Mouse (Mus musculus) left cerebral cortex, postnatal 4 days (tissue): Measurements from ENCODE around the gene Sh2d1b1. TPM values are rescaled to one million over a fixed set of nuclear protein-coding genes. Genes with fewer than 3 reads are reported as not detected.

Source experiments
- DNase-seq: peaks from one replicate; pipeline ENCODE4 v3.0.0-alpha.2; 2022
- intact Hi-C: fragments of 180-260 bp; cut with DNase I; formaldehyde crosslinking; loops from one replicate; pipeline ENCODE4 v1.15.1; 2025
- total RNA-seq, 2 experiments: library from RNA; stranded (reverse); gene quantifications; 2 replicates each; pipeline ENCODE4 v1.2.3; 2021

The Sh2d1b1 gene
- total RNA-seq, 2 experiments from 2014 or later = 0.22 TPM; not detected in 1

DNA sequence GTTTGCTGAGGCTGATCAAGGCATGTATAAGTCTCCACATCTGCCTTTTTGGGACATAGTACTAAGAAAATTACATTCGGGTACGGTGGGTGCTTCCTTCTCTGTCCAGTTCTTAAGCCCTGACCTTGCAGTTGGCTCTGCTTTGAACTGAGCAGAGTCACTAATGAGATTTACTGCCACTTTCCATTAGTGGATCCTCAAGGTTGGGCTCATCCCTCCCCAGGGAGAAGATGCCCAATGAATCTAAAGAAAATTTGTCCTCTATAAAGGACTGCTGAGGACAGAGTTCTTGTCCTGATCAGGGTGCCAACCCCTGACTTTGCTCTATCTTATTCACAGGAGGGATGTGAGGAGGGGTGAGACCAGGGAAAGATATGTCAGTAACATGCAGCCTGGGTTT lies 44.9 kb downstream of the Sh2d1b1 start:
- DNase-seq = no peak

DNA sequence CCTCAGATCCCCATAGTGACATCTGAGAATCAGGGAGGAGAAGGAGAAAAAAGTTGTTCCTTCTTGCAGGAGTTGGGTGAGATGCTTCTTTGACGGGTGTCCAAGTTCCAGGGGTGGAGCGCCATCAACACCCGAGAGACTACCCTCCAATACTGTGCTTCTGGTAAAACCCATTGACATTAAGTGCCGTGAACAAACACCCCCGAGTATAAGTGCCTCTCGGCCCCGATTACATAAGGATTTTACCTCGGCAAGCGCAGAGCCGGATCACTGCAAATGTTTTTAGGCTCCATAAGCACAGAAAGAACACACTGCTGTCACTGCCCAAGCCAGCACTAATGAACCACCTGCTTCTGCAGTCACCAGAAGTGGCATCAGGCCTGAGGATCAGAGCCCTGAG lies 45.9 kb downstream of the Sh2d1b1 start:
- intact Hi-C loops = no loop called here
- no peak for DNase-seq

More for the DNA sequence above, 44.9 kb downstream of the Sh2d1b1 start:
- intact Hi-C loops = no loop called here

DNA sequence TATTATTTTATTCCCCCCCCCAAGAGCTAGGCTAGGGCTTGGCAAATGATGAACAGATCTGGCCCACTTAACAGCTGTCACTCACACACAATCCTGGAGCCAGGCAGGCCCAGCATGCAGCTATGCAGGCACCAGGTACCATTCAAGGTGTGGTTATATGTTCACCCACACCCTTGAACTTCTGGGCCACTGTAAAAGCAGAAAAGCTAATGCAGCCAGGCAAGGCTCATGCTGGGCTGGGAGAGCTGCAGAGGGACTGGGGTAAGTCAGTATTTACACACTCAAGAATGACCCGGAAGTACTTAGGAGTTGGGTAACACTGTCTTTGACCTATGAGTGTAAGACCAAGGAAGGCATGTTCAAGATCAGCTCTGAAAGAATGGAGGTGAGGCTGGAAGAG lies 47.2 kb downstream of the Sh2d1b1 start:
- DNase-seq = no peak
- intact Hi-C loops = no loop called here

DNA sequence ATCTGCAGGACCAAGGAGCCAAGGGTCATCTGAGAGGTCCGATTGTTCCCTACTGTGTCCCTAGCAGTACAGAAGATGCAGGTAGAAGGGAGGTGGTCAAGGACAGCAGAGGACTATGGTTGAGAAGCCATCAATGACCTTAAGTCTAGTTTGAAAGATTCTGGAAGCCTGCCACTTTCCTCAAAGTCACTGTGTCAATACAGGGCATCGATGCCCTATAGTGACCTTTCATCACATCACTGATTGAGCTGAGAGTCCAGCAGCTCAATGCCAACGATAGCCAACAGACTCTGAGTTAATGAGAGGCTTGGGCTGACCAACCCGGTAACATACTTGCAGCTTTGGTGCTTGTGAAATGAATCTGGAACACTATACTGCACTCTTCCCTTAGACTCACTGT lies 48.2 kb downstream of the Sh2d1b1 start:
- intact Hi-C loops = no loop called here

DNA sequence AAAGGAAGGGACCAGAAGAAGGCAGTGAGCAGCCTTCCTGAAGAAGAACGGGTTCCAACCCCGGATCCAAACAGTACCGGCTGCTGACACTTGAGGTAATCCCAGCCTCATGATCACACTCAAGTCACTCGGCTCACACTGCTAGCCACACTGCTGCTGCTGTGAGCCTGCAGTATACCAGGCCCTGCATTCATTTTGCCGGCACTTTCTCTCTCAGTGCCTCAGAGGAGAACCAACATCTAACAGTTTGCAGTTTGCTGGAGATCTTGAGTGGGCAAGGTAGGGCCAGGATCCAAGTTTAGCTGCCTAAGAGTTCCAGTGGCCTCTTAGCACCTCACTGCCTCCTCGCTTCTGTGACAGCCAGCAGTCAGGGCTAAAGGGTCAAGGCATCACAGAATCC lies 54.8 kb downstream of the Sh2d1b1 start:
- intact Hi-C loops = no loop called here
- DNase-seq = no peak

More for the DNA sequence above, 48.2 kb downstream of the Sh2d1b1 start:
- DNase-seq = no peak

DNA sequence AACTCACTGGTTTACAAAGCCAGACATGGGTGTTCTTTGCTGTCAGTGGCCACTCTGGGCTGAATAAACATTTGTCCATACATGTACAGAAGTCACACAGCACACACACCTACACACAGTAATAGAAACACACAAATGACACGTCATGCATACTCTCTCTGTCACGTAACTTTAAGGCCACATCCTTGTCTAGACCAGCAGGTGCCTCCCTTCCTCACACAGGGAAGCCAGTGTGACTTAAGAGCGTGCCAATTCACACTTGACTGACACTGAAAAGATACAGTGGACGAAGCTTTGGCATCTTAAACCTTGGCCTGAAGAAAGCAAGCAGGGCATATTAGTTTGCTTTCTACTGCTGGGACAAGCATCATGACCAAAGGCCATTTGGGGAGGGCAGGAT lies 55.7 kb downstream of the Sh2d1b1 start:
- intact Hi-C loops = no loop called here
- DNase-seq = no peak

Other genes starting within 250 kb of the Sh2d1b1 start
- gene Ddr2, start 166.6 kb upstream of the Sh2d1b1 start, total RNA-seq = 10 to 100 TPM in 1 of 2 experiments, 1 to 10 TPM in 1; 9.0 to 10.5 TPM
- 10 to 100 TPM; 53.1 to 57.7 TPM for gene Uap1, start 102.4 kb upstream of the Sh2d1b1 start, total RNA-seq
- gene Uhmk1, start 61.9 kb upstream of the Sh2d1b1 start, total RNA-seq = 10 to 100 TPM; 72.8 to 79.3 TPM
- not detected for gene Sh2d1b2, start 44.6 kb upstream of the Sh2d1b1 start, total RNA-seq
- gene Gm7694, start 29.0 kb downstream of the Sh2d1b1 start, total RNA-seq = 1 to 10 TPM; 2.1 to 2.2 TPM
- not detected for gene Spata46, start 31.5 kb downstream of the Sh2d1b1 start, total RNA-seq